Mouse (Mus musculus) liver, embryonic 14.5 days (tissue): ENCODE data around the gene Wbp4. TPM values are rescaled to one million over a fixed set of nuclear protein-coding genes. Genes with fewer than 3 reads are reported as not detected.
A peak's percentile ranks its signal among the peaks of the same experiment; 100 is the strongest.

Experiments used
- ATAC-seq: fragments of 200-750 bp; cut with Nextera tagmentation; 2 replicates; pipeline ENCODE4 v1.8.0; 2017; ENCODE audit warnings: moderate number of reproducible peaks, mild to moderate bottlenecking, moderate library complexity; ENCODE audit not compliant: insufficient read depth
- DNase-seq, 3 experiments: peaks; one replicate each; pipeline ENCODE4 v3.0.0-alpha.2; 2012 to 2013; ENCODE audit warnings: low read depth in 3 of 3, low spot score in 3 of 3
- H3K27ac ChIP-seq: fragments of 300-500 bp; sonication (generic); 2 replicates; pipeline ENCODE4 v1.5.1; 2014; ENCODE audit warnings: moderate library complexity, mild to moderate bottlenecking, control low read depth, inconsistent platforms
- H3K27me3 ChIP-seq: fragments of 300-500 bp; sonication (generic); 2 replicates; pipeline ENCODE4 v1.6.1; 2014; ENCODE audit warnings: mild to moderate bottlenecking, low read length, moderate library complexity; ENCODE audit not compliant: control insufficient read depth, insufficient read depth
- H3K36me3 ChIP-seq: fragments of 300-500 bp; sonication (generic); replicated peaks from 2 replicates; pipeline ENCODE4 v1.6.1; 2014; ENCODE audit warnings: low read depth; ENCODE audit not compliant: control insufficient read depth, insufficient read depth
- H3K4me1 ChIP-seq, 2 experiments: fragments of 200-500 bp in 1 of 2; fragments of 300-500 bp in 1 of 2; sonication (generic) in 1 of 2; replicated peaks; 2 replicates each; pipeline ENCODE4 v1.6.1; 2012 to 2014; ENCODE audit warnings: antibody characterized with exemption in 1 of 2, inconsistent platforms in 1 of 2, low read length in 1 of 2; ENCODE audit not compliant: control insufficient read depth in 2 of 2, insufficient read depth in 2 of 2
- H3K4me2 ChIP-seq: fragments of 300-500 bp; sonication (generic); 2 replicates; pipeline ENCODE4 v1.6.1; 2014; ENCODE audit warnings: low read depth, mild to moderate bottlenecking, control low read depth, moderate library complexity
- H3K4me3 ChIP-seq, 2 experiments: fragments of 200-500 bp in 1 of 2; fragments of 300-500 bp in 1 of 2; sonication (generic) in 1 of 2; 2 replicates each; pipeline ENCODE4 v1.5.1; 2012 to 2014; ENCODE audit warnings: low read depth in 2 of 2, low read length in 2 of 2, mild to moderate bottlenecking in 2 of 2, control low read depth in 1 of 2, inconsistent platforms in 1 of 2, moderate library complexity in 1 of 2; ENCODE audit not compliant: insufficient read depth in 1 of 2
- H3K9ac ChIP-seq: fragments of 300-500 bp; sonication (generic); replicated peaks from 2 replicates; pipeline ENCODE4 v1.6.1; 2014; ENCODE audit warnings: mild to moderate bottlenecking, control low read depth, moderate library complexity
- H3K9me3 ChIP-seq: fragments of 300-500 bp; sonication (generic); 2 replicates; pipeline ENCODE4 v1.6.1; 2016; ENCODE audit warnings: low read length, mixed read lengths; ENCODE audit not compliant: control insufficient read depth
- CTCF ChIP-seq: IDR thresholded peaks from 2 replicates; pipeline ENCODE4 v1.5.1; 2016; ENCODE audit warnings: antibody characterized with exemption, low read depth, control low read depth
- EP300 ChIP-seq: IDR thresholded peaks from 2 replicates; pipeline ENCODE4 v1.6.1; 2016; ENCODE audit warnings: antibody characterized with exemption, low read depth
- WGBS: fragments of 180-500 bp; shearing (Covaris S2); extraction: QIAGEN DNeasy Blood & Tissue Kit; methylation state at CpG from one replicate; pipeline ENCODE4 v1.1.7; 2014; ENCODE audit not compliant: insufficient replicate concordance; 5-methylcytosine and 5-hydroxymethylcytosine counted together
- polyA plus RNA-seq, 2 experiments: library from polyadenylated mRNA; depleted of rRNA in 1 of 2; stranded (reverse) in 1 of 2; unstranded in 1 of 2; fragments of >200 nt; fragmentation: Nextera tagmentation in 1 of 2; extraction: Ambion mirVana in 1 of 2; gene quantifications; 2 replicates each; pipeline versions ENCODE4 v1.2.1 to v1.2.3; 2012 to 2014

Gene Wbp4
- polyA plus RNA-seq, 2 experiments: 6.2 to 14.2 TPM

GRCm38 (mm10) chr14:79518761-79519662 lies 37.7 kb upstream of the Wbp4 start:
- TF ChIP-seq EP300 (no peak), CTCF (no peak)
- Histone ChIP-seq H3K27ac (peak overlapping the region; percentile 62), H3K9ac (peak overlapping the region; percentile 66), H3K4me3 (peak overlapping the region; percentile 41 to 44), H3K4me2 (peak overlapping the region; percentile 67), H3K9me3 (no peaks in the 10 kb centered on the region), H3K36me3 (no peaks in the 10 kb centered on the region), H3K27me3 (no peaks in the 10 kb centered on the region), H3K4me1 (peaks cover 45 to 53% of the 10 kb centered on the region in 2 experiments)
- DNase-seq: no peak
- ATAC-seq: no peak
- 42% methylated on average over 19 of the region's 19 CpGs for WGBS

DNA sequence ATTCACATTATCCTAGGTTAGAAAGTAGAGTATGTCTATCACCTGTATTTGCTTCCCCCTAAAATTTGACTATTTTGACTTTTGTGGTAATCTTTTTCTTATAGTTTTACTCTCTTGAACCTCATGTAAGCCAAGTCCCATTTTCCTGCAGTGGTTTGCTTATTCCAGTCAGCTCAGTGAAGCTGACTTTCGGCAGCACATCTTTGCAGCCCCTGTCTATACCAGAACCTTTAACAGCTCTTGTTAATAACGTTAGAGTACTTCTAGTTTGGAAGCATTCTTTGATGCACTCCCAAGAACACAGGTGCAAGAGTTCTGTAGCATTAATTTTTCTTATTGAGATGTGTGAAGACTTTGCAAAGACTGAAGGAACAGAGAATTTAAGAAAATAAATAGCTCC lies 36.8 kb upstream of the Wbp4 start:
- H3K4me3 ChIP-seq: no peak overlapping the region; a peak in 1 of 4 replicates
- H3K4me1 ChIP-seq: peaks cover 45 to 55% of the 10 kb centered on the region in 2 experiments
- peak overlapping the region; percentile 67 for H3K4me2 ChIP-seq
- no peaks in the 10 kb centered on the region for H3K9me3 ChIP-seq
- H3K36me3 ChIP-seq: no peaks in the 10 kb centered on the region
- no peak overlapping the region for H3K27ac ChIP-seq
- ATAC-seq (no peak), DNase-seq (no peak)
- no peaks in the 10 kb centered on the region for H3K27me3 ChIP-seq
- TF ChIP-seq EP300 (no peak), CTCF (no peak)
- 36% methylated on average over 2 of the region's 2 CpGs for WGBS
- peak overlapping the region; percentile 66 for H3K9ac ChIP-seq

- 47% methylated on average over 8 of the region's 8 CpGs for WGBS
- Histone ChIP-seq H3K4me2 (peak overlapping the region; percentile 76), H3K4me3 (peak overlapping the region; percentile 32 to 44), H3K36me3 (no peaks in the 10 kb centered on the region), H3K9me3 (no peaks in the 10 kb centered on the region), H3K4me1 (peaks cover 41 to 52% of the 10 kb centered on the region in 2 experiments), H3K27ac (peak overlapping the region; percentile 50), H3K27me3 (no peaks in the 10 kb centered on the region), H3K9ac (peak overlapping the region; percentile 64)
- ATAC-seq (no peak), DNase-seq (no peak)
- TF ChIP-seq CTCF (no peak), EP300 (no peak)
These were observed 35.9 kb upstream of the Wbp4 start for GRCm38 (mm10) chr14:79517185-79517740.

GRCm38 (mm10) chr14:79516751-79517150 lies 35.4 kb upstream of the Wbp4 start:
- H3K27ac ChIP-seq: peak overlapping the region; percentile 50
- peaks cover 36 to 48% of the 10 kb centered on the region in 2 experiments for H3K4me1 ChIP-seq
- H3K4me2 ChIP-seq: peak overlapping the region; percentile 76
- H3K36me3 ChIP-seq: no peaks in the 10 kb centered on the region
- peak overlapping the region; percentile 64 for H3K9ac ChIP-seq
- peak overlapping the region; percentile 28 to 44 for H3K4me3 ChIP-seq
- no peak for TF ChIP-seq CTCF
- TF ChIP-seq EP300: no peak
- WGBS: 27% methylated on average over 2 of the region's 2 CpGs
- ATAC-seq: no peak
- no peaks in the 10 kb centered on the region for H3K9me3 ChIP-seq
- no peaks in the 10 kb centered on the region for H3K27me3 ChIP-seq
- no peak for DNase-seq

- TF ChIP-seq CTCF: no peak
- TF ChIP-seq EP300: no peak
- no peak for DNase-seq
- Histone ChIP-seq H3K4me1 (peaks cover 31 to 45% of the 10 kb centered on the region in 2 experiments), H3K4me2 (peak overlapping the region; percentile 76), H3K4me3 (peak overlapping the region; percentile 42 to 44), H3K27ac (peak overlapping the region; percentile 71), H3K9ac (peak overlapping the region; percentile 64), H3K36me3 (no peaks in the 10 kb centered on the region), H3K27me3 (no peaks in the 10 kb centered on the region), H3K9me3 (no peaks in the 10 kb centered on the region)
- ATAC-seq: no peak
- WGBS: 24% methylated on average over 5 of the region's 5 CpGs
These were observed 34.9 kb upstream of the Wbp4 start for GRCm38 (mm10) chr14:79516243-79516610.
